Mouse (Mus musculus): Measurements from ENCODE around the gene Gpbar1.
"Not testable (repeated sequence)": the region's sequence is repeated elsewhere in the genome, so short reads cannot be mapped to it uniquely, and the experiment has no call there.

Gene Gpbar1

GRCm38 (mm10) chr1:74277883-74278537 is 340 bp upstream of the Gpbar1 start:
- DNase-seq (ENCODE audit: low read depth) = no peak

GRCm38 (mm10) chr1:74278988-74279387 is 638 bp downstream of the Gpbar1 start:
- DNase-seq (ENCODE audit: low read depth) = no peak

- DNase-seq (ENCODE audit: low read depth) = no peak
Measured at GRCm38 (mm10) chr1:74280591-74281325, 2.4 kb downstream of the Gpbar1 start.

GRCm38 (mm10) chr1:74281372-74281771 is 3.0 kb downstream of the Gpbar1 start:
- no peak for DNase-seq (ENCODE audit: low read depth)

GRCm38 (mm10) chr1:74281886-74282285 is 3.5 kb downstream of the Gpbar1 start:
- no peak for DNase-seq (ENCODE audit: low read depth)

- no peak for DNase-seq (ENCODE audit: low read depth)
Measured at GRCm38 (mm10) chr1:74282896-74283625, 4.7 kb downstream of the Gpbar1 start.

DNA sequence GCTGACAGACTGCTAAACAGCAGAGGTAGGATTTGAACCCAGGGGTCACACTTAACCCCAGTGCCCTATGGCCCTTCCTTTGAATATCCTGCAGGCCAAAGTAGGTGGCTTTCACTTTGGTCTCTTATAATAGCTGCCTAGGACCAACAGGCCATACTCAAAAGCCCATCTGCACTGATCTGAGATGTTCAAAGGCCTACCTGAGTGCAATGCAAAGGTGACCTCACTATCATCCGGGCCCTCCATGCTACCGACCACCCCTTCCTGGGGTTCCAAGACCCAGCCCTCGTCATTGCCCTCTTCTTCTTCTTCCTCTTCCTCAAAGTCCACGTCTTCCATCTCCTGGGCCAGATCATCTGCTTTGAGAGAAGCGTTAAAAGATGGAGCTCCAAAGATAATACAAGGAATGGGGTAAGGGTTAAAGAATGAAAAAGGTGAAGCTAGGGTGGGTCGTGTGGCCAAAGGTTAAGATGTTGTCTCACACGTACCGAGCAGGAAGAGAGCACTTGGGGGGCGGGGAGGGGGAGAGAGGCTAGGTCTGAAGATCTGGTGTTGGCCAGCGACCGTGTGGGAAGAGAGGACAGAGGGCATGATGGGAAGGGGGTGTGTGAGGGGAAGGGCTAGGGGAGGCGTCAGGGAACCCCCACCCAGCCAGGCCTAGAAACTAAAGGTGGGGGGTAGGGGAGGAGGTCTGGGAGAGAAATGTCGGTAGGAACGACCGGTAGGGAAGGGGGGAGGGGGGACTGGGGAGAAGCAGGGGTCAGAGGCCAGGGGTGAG is 5.5 kb downstream of the Gpbar1 start:
- no peak for DNase-seq (ENCODE audit: low read depth)

DNA sequence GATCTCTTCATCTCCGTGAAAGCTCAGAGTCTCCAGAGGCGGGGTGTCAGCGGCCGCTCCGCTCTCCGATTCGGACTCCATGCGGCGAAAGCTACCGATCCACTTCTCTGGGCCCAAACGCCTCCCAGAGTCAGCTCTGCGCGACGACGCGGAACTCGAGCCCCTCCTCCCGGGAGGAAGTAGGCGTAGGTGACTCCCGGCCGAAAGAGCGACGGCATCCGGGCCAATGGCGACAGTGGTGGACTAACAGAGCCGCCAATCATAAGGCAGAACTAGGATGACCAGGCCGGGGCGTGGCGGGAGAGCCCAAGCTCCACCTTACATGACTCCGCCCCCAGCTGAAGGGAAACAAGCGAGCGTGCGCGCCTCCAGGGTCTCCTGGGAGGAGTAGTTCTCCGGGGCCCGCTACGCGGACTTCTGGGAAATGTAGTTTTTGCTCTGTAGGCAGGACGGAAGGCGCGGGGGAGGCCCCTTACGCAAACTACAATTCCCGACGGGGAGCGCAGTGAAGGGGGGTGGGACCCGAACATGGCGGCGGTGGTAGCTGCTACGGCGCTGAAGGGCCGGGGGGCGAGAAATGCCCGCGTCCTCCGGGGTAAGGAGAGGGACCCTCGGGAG is 6.3 kb downstream of the Gpbar1 start, which contains the start of the genes Aamp and Pnkd:
TSS of gene Aamp (minus strand) at position 196 of the 618 bp plus-strand sequence.
TSS of gene Pnkd (plus strand) at position 388 of the 618 bp plus-strand sequence.
- peak; percentile 100 for DNase-seq (ENCODE audit: low read depth)

- no peak for DNase-seq (ENCODE audit: low read depth)
Measured at GRCm38 (mm10) chr1:74285212-74286010, 7.1 kb downstream of the Gpbar1 start.

GRCm38 (mm10) chr1:74286869-74287607 is 8.7 kb downstream of the Gpbar1 start:
- not testable (repeated sequence) for DNase-seq (ENCODE audit: low read depth)

GRCm38 (mm10) chr1:74288327-74288726 is 10.0 kb downstream of the Gpbar1 start:
- DNase-seq (ENCODE audit: low read depth) = no peak

DNA sequence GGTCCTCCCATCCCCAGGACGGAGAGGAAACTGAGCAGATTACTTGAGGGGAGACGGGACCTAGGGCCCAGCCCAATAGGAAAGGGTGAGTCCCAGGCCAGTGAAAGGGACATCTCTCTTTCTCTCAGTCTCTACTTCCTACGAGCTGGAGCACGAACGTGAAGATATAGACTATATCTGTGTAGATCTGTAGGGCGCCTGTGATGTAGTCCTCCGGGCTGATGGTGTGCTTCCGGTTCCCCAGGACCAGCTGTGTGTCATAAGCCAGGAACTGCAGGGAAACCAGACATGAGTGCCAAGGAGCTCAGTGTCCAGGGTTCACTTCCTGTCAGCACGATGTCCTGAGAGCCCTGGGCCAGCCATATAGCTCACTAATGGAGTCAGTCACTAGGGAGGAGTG is 10.9 kb downstream of the Gpbar1 start:
- no peak for DNase-seq (ENCODE audit: low read depth)

DNA sequence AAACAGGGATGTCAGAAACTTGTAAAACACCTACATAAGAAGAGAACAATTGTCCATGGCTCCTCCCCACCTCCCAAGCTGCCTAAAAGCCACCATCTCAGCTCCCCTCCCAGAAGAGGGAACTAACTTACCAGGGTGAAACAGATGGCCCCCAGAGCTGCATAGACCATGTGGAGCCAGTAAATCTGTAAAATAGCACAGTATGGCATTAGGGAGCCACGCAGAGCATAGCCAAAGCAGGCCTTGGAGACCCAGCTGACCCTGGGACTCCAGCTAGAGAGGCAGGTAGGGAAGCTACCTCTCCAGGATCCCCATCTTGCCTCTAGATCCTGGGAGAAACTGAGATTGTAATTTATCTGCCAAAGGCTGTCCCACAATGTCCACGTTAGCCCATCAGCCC is 11.4 kb downstream of the Gpbar1 start:
- no peak for DNase-seq (ENCODE audit: low read depth)

GRCm38 (mm10) chr1:74290141-74290540 is 11.8 kb downstream of the Gpbar1 start:
- DNase-seq (ENCODE audit: low read depth) = no peak

- DNase-seq (ENCODE audit: low read depth) = no peak
Measured at GRCm38 (mm10) chr1:74292331-74293020, 14.1 kb downstream of the Gpbar1 start.

GRCm38 (mm10) chr1:74293306-74293960 is 15.1 kb downstream of the Gpbar1 start:
- DNase-seq (ENCODE audit: low read depth) = no peak

DNA sequence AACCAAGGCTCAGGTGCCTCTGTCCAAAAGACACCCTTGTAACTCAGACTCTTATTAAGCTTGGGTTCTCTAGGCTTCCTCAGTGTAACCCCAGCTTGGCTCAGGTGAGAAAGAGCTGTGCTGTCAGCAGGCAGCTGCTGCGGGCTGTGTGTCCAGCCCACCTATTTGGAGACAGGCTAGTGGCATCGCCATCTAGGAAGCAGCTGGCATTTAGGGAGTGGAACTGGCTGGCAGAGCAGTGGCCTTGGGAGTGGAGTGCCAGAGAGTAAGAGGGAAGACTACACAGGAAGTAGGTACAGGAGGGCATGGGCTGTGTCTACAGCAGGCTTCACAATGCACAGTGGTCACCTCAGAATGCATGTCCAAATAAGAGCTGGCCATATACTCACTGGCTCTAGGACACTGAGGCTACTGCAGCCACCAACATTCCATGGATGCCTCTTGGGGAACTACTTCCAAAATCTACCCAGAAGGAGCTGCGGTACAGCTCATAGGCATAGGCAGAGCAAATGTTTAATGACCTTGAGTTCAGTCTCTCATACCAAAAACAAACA is 15.8 kb downstream of the Gpbar1 start:
- no peak for DNase-seq (ENCODE audit: low read depth)

DNA sequence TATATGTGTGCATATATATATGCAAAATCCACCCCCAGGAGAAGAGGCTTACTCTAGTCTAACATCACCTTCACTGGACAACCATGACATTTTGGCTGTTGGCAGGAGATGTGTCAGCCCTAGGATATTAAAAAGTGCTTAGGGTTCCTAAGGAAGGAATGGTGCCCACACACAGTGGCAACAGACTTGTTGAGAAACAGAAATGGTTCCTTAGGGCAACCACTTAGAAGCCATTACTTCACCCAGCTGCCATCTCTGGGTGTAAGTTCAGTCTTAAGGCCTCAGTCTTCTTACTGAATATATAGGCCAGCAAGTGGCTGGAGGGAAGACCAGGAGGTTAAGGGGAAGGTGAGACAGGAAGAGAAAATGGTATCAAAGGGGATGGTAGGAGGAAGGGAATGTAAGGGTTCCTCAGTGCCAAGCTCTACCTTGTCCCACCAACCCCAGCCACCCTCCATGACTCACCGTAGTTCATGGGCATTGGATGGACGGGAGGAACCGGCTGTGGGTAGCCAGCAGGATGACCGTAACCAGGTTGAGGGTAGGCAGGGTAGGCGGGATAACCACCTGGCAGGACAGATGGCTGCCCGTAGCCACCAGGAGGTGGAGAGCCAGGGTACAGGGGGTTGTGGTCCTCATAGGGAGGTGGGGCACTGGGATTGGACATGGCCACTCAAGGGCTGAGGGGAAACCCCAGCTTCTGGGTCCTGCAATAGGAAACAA is 16.5 kb downstream of the Gpbar1 start:
- no peak for DNase-seq (ENCODE audit: low read depth)

Measured in fibroblast of lung, adult 2 months (primary cell).